Mouse (Mus musculus): ENCODE data around the gene Fam234b.

DNA sequence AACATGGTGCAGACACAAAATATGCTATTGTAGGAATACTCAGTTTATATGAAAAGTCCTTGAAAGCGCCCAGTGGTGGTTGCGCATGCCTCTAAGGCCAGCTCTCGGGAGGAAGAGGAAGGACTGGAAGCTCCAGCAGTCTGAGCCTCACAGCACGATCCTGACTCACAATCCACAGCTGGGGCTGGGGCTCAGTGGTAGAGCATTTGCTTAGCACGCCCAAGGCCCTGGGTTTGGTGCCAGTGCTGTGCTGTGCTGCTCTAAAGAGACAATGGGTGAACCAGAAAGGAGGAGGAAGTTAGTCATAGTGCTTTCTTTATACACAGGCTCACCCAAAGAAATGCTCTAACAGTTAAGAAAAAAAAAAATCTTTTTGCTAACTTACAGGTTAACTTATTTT lies 44.1 kb upstream of the Fam234b start:
- TF ChIP-seq CTCF (IDR thresholded peaks at IDR 0.05; ENCODE audit: low read depth, low read length) (no peak), POLR2A (IDR thresholded peaks at IDR 0.05; ENCODE audit: insufficient read depth, low read length) (no peak)
